Mouse (Mus musculus) neural tube, embryonic 11.5 days (tissue): ENCODE data around the gene Gm5169. TPM values are rescaled to one million over a fixed set of nuclear protein-coding genes. Genes with fewer than 3 reads are reported as not detected.
"Not testable (repeated sequence)": the region's sequence is repeated elsewhere in the genome, so short reads cannot be mapped to it uniquely, and the experiment has no call there.

Experiments used
- ATAC-seq: fragments of 200-750 bp; cut with Nextera tagmentation; 2 replicates; pipeline ENCODE4 v1.8.0; 2017; ENCODE audit warnings: moderate number of reproducible peaks, mild to moderate bottlenecking, moderate TSS enrichment, moderate library complexity; ENCODE audit not compliant: insufficient read depth, low FRiP score, low TSS enrichment
- DNase-seq: peaks from one replicate; pipeline ENCODE4 v3.0.0-alpha.2; 2015; ENCODE audit warnings: low spot score
- H3K27ac ChIP-seq: fragments of 300-500 bp; sonication (generic); 2 replicates; pipeline ENCODE4 v1.5.1; 2014; ENCODE audit warnings: low read depth, mild to moderate bottlenecking, low read length
- H3K27me3 ChIP-seq: fragments of 300-500 bp; sonication (generic); 2 replicates; pipeline ENCODE4 v1.6.1; 2014; ENCODE audit warnings: mild to moderate bottlenecking, low read length, mixed read lengths; ENCODE audit not compliant: control insufficient read depth, insufficient read depth
- H3K36me3 ChIP-seq: fragments of 300-500 bp; sonication (generic); 2 replicates; pipeline ENCODE4 v1.6.1; 2014; ENCODE audit warnings: mild to moderate bottlenecking, low read length, moderate library complexity, mixed read lengths; ENCODE audit not compliant: control insufficient read depth, insufficient read depth
- H3K4me1 ChIP-seq: fragments of 300-500 bp; sonication (generic); 2 replicates; pipeline ENCODE4 v1.6.1; 2014; ENCODE audit warnings: low read length, mixed read lengths; ENCODE audit not compliant: control insufficient read depth, insufficient read depth
- H3K4me2 ChIP-seq: fragments of 300-500 bp; sonication (generic); 2 replicates; pipeline ENCODE4 v1.6.1; 2014; ENCODE audit warnings: low read depth, mild to moderate bottlenecking, moderate library complexity
- H3K4me3 ChIP-seq: fragments of 300-500 bp; sonication (generic); 2 replicates; pipeline ENCODE4 v1.5.1; 2014; ENCODE audit warnings: low read depth, low read length
- H3K9ac ChIP-seq: fragments of 300-500 bp; sonication (generic); 2 replicates; pipeline ENCODE4 v1.6.1; 2014; ENCODE audit warnings: mild to moderate bottlenecking, low read length
- H3K9me3 ChIP-seq: fragments of 300-500 bp; sonication (generic); 2 replicates; pipeline ENCODE4 v1.6.1; 2016; ENCODE audit warnings: low read length; ENCODE audit not compliant: control insufficient read depth
- WGBS: fragments of 180-500 bp; shearing (Covaris S2); extraction: QIAGEN DNeasy Blood & Tissue Kit; methylation state at CpG from one replicate; pipeline ENCODE4 v1.1.7; 2014; 5-methylcytosine and 5-hydroxymethylcytosine counted together
- polyA plus RNA-seq: library from polyadenylated mRNA; unstranded; fragments of >200 nt; fragmentation: Nextera tagmentation; extraction: Ambion mirVana; gene quantifications from 2 replicates; pipeline ENCODE4 v1.2.1, GENCODE M21; 2014

The Gm5169 gene
- not detected in 2 replicates for polyA plus RNA-seq

DNA sequence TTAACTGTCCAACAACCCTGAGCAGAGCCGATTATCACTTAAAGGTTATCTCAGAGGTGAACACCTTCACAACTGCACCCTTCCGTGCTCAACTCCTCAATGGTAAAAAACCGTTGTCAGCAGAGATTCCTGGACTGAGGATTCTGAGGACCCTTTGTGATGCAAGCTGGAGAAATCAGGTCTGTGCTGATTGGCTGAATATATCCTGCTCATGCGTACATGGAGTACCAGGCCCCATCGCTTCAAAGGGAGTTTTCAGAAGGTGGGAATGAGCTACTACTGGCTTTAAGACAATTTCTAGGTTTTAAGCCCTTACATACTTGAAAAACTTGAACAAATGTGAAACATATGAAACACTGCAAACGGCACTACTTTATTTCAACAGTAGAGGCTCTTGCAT is at the start of gene Gm5169:
Gene Gm5169 (minus strand): TSS at position 101 of the 400 bp plus-strand sequence.
- no CpG with 5 or more reads among the region's 6 CpGs for WGBS
- not testable (repeated sequence) for H3K36me3 ChIP-seq, H3K9ac ChIP-seq, H3K4me3 ChIP-seq, ATAC-seq, DNase-seq, H3K9me3 ChIP-seq, H3K4me1 ChIP-seq, H3K27me3 ChIP-seq, H3K27ac ChIP-seq, H3K4me2 ChIP-seq

DNA sequence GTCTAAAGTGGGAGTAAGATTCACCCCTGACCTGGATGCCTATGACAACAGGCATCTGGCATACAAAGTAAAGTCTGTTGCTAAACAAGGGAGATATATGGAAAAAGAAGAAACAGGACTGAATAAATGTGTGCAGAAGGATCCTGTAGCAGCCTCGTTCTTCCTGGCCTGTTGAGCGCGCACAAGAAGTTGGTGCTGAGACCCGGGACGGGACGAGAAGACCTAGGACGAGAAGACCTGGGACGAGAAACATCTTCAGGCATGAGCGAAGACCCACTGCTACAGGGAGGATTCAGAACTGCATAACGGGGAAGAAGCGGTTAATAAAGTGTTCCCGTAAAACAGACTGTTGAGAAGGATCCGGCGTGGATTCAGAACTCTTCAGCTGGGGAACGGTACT is 46.2 kb upstream of the Gm5169 start:
- not testable (repeated sequence) for H3K9me3 ChIP-seq, H3K4me1 ChIP-seq, H3K4me2 ChIP-seq, ATAC-seq, H3K9ac ChIP-seq, H3K27ac ChIP-seq, H3K36me3 ChIP-seq, H3K27me3 ChIP-seq, DNase-seq, H3K4me3 ChIP-seq
- 95% methylated on average over 12 of the region's 15 CpGs for WGBS
